Mouse (Mus musculus) heart, embryonic 11.5 days (tissue): Measurements from ENCODE around the gene Zfp566. TPM values are rescaled to one million over a fixed set of nuclear protein-coding genes. Genes with fewer than 3 reads are reported as not detected.

Source experiments
- ATAC-seq: fragments of 200-750 bp; cut with Nextera tagmentation; replicated peaks from 2 replicates; pipeline ENCODE4 v1.8.0; 2017; ENCODE audit warnings: moderate library complexity; ENCODE audit not compliant: insufficient number of reproducible peaks, low FRiP score, low TSS enrichment
- H3K27ac ChIP-seq: fragments of 300-500 bp; sonication (generic); 2 replicates; pipeline ENCODE4 v1.5.1; 2014; ENCODE audit warnings: mild to moderate bottlenecking, low read depth, low read length
- H3K27me3 ChIP-seq: fragments of 300-500 bp; sonication (generic); 2 replicates; pipeline ENCODE4 v1.6.1; 2014; ENCODE audit warnings: mild to moderate bottlenecking, low read length, mixed read lengths; ENCODE audit not compliant: control insufficient read depth, insufficient read depth
- H3K36me3 ChIP-seq: fragments of 300-500 bp; sonication (generic); 2 replicates; pipeline ENCODE4 v1.6.1; 2014; ENCODE audit warnings: mild to moderate bottlenecking, low read length, moderate library complexity, mixed read lengths; ENCODE audit not compliant: control insufficient read depth, insufficient read depth
- H3K4me1 ChIP-seq: fragments of 300-500 bp; sonication (generic); 2 replicates; pipeline ENCODE4 v1.6.1; 2014; ENCODE audit warnings: low read length; ENCODE audit not compliant: control insufficient read depth, insufficient read depth
- H3K4me2 ChIP-seq: fragments of 300-500 bp; sonication (generic); 2 replicates; pipeline ENCODE4 v1.6.1; 2014; ENCODE audit warnings: mild to moderate bottlenecking, moderate library complexity
- H3K4me3 ChIP-seq: fragments of 300-500 bp; sonication (generic); 2 replicates; pipeline ENCODE4 v1.5.1; 2014; ENCODE audit warnings: low read depth, low read length
- H3K9ac ChIP-seq: fragments of 300-500 bp; sonication (generic); 2 replicates; pipeline ENCODE4 v1.6.1; 2014; ENCODE audit warnings: mild to moderate bottlenecking, low read depth, low read length, moderate library complexity
- H3K9me3 ChIP-seq: fragments of 300-500 bp; sonication (generic); replicated peaks from 2 replicates; pipeline ENCODE4 v1.6.1; 2016; ENCODE audit warnings: low read length; ENCODE audit not compliant: control insufficient read depth
- WGBS: fragments of 180-500 bp; shearing (Covaris S2); extraction: QIAGEN DNeasy Blood & Tissue Kit; methylation state at CpG from one replicate; pipeline ENCODE4 v1.1.7; 2014; ENCODE audit not compliant: insufficient replicate concordance; 5-methylcytosine and 5-hydroxymethylcytosine counted together
- polyA plus RNA-seq: library from polyadenylated mRNA; unstranded; fragments of >200 nt; fragmentation: Nextera tagmentation; extraction: Ambion mirVana; gene quantifications from 2 replicates; pipeline ENCODE4 v1.2.1, GENCODE M21; 2014

The Zfp566 gene
- polyA plus RNA-seq, 1 experiment from 2014 or later, result 7.4 TPM

- ATAC-seq, result no peak
- peaks cover 15% of the 10 kb centered on the region for H3K9me3 ChIP-seq
- H3K36me3 ChIP-seq, result peaks cover 43% of the 10 kb centered on the region
- H3K27me3 ChIP-seq, result no peaks in the 10 kb centered on the region
- H3K27ac ChIP-seq, result no peak overlapping the region
- WGBS, result 92% methylated on average over 13 of the region's 13 CpGs
- H3K4me3 ChIP-seq, result no peak overlapping the region
- no peak overlapping the region for H3K4me2 ChIP-seq
- no peak overlapping the region for H3K9ac ChIP-seq
- H3K4me1 ChIP-seq, result no peaks in the 10 kb centered on the region
Observed at GRCm38 (mm10) chr7:30099297-30099696, 9.0 kb upstream of the Zfp566 start.

GRCm38 (mm10) chr7:30095551-30096125 lies 5.3 kb upstream of the Zfp566 start:
- peak overlapping the region; percentile 98 for H3K27ac ChIP-seq
- 25% methylated on average over 5 of the region's 5 CpGs for WGBS

GRCm38 (mm10) chr7:30094646-30095429 lies 4.5 kb upstream of the Zfp566 start, which contains the start of gene Zfp260:
Gene Zfp260, plus strand, starts transcription at chr7:30094777.
- Histone ChIP-seq H3K4me2 (peak within 1 kb of the TSS; percentile 80), H3K9ac (peak within 1 kb of the TSS; percentile 96), H3K27ac (peak within 1 kb of the TSS; percentile 98), H3K4me1 (no peaks in the 10 kb centered on the region), H3K27me3 (no peaks in the 10 kb centered on the region), H3K4me3 (peak within 1 kb of the TSS; percentile 75), H3K9me3 (no peaks in the 10 kb centered on the region), H3K36me3 (peaks cover 7% of the 10 kb centered on the region)
- ATAC-seq, result peak; percentile 74
- under 1% methylated on average over 26 of the region's 26 CpGs for WGBS

More at GRCm38 (mm10) chr7:30095551-30096125, 5.3 kb upstream of the Zfp566 start:
- no peak for ATAC-seq
- peak overlapping the region; percentile 80 for H3K4me2 ChIP-seq
- peak overlapping the region; percentile 75 for H3K4me3 ChIP-seq
- H3K36me3 ChIP-seq, result peaks cover 15% of the 10 kb centered on the region
- no peaks in the 10 kb centered on the region for H3K27me3 ChIP-seq
- H3K4me1 ChIP-seq, result no peaks in the 10 kb centered on the region
- no peaks in the 10 kb centered on the region for H3K9me3 ChIP-seq
- H3K9ac ChIP-seq, result peak overlapping the region; percentile 96

- H3K4me1 ChIP-seq, result peaks cover 8% of the 10 kb centered on the region; the same call in 1 of the 2 replicates
- 70% methylated on average over 6 of the region's 6 CpGs for WGBS
- no peaks in the 10 kb centered on the region for H3K9me3 ChIP-seq
- H3K27ac ChIP-seq, result no peak overlapping the region
- no peaks in the 10 kb centered on the region for H3K27me3 ChIP-seq
- no peak for ATAC-seq
- H3K9ac ChIP-seq, result peak overlapping the region; percentile 96; the same call in 1 of the 2 replicates
- H3K36me3 ChIP-seq, result peaks cover 3% of the 10 kb centered on the region; the same call in 1 of the 2 replicates
- peak overlapping the region; percentile 80 for H3K4me2 ChIP-seq
- peak overlapping the region; percentile 75 for H3K4me3 ChIP-seq
Observed at GRCm38 (mm10) chr7:30093918-30094415, 3.6 kb upstream of the Zfp566 start.

GRCm38 (mm10) chr7:30092666-30093065 lies 2.3 kb upstream of the Zfp566 start:
- Histone ChIP-seq H3K9me3 (no peaks in the 10 kb centered on the region), H3K4me2 (no peak overlapping the region), H3K4me3 (no peak overlapping the region), H3K36me3 (no peaks in the 10 kb centered on the region), H3K4me1 (peaks cover 9% of the 10 kb centered on the region; the same call in 1 of the 2 replicates), H3K27me3 (no peaks in the 10 kb centered on the region), H3K27ac (no peak overlapping the region), H3K9ac (no peak overlapping the region)
- ATAC-seq, result no peak
- 74% methylated on average over 9 of the region's 9 CpGs for whole genome bisulfite sequencing

- Histone ChIP-seq H3K4me3 (peak overlapping the region; percentile 69), H3K36me3 (no peaks in the 10 kb centered on the region), H3K9me3 (no peaks in the 10 kb centered on the region), H3K27me3 (no peaks in the 10 kb centered on the region), H3K9ac (0 out of 2 replicates have a peak overlapping the region, but pooled peaks have one; percentile 61), H3K27ac (no peak overlapping the region), H3K4me1 (peaks cover 9% of the 10 kb centered on the region; the same call in 1 of the 2 replicates), H3K4me2 (peak overlapping the region; percentile 94)
- WGBS, result 6% methylated on average over 9 of the region's 9 CpGs
- no peak for ATAC-seq
Observed at GRCm38 (mm10) chr7:30090970-30091585, 751 bp upstream of the Zfp566 start.

- 16% methylated on average over 6 of the region's 6 CpGs for WGBS
- Histone ChIP-seq H3K27me3 (no peaks in the 10 kb centered on the region), H3K27ac (no peak overlapping the region), H3K4me2 (peak overlapping the region; percentile 94), H3K9ac (peak overlapping the region; percentile 69), H3K36me3 (peaks cover 9% of the 10 kb centered on the region), H3K4me3 (peak overlapping the region; percentile 69), H3K4me1 (peaks cover 9% of the 10 kb centered on the region; the same call in 1 of the 2 replicates), H3K9me3 (no peaks in the 10 kb centered on the region)
- ATAC-seq, result no peak
Observed at GRCm38 (mm10) chr7:30089405-30089804, 922 bp downstream of the Zfp566 start.

- H3K4me3 ChIP-seq, result no peak overlapping the region
- no peak overlapping the region for H3K4me2 ChIP-seq
- no peaks in the 10 kb centered on the region for H3K27me3 ChIP-seq
- H3K9ac ChIP-seq, result no peak overlapping the region
- peaks cover 14% of the 10 kb centered on the region for H3K36me3 ChIP-seq
- no peak overlapping the region for H3K27ac ChIP-seq
- H3K9me3 ChIP-seq, result no peaks in the 10 kb centered on the region
- peaks cover 9% of the 10 kb centered on the region; the same call in 1 of the 2 replicates for H3K4me1 ChIP-seq
- ATAC-seq, result no peak
- 91% methylated on average over 9 of the region's 9 CpGs for WGBS
Observed at GRCm38 (mm10) chr7:30086524-30086923, 3.8 kb downstream of the Zfp566 start.
